Mouse (Mus musculus) heart, postnatal 36 days (tissue): ENCODE data around the gene Itgb5. TPM values are rescaled to one million over a fixed set of nuclear protein-coding genes. Genes with fewer than 3 reads are reported as not detected.

ENCODE experiments used
- DNase-seq, 2 experiments: peaks; one replicate each; pipeline ENCODE4 v3.0.0; 2021 to 2022
- intact Hi-C: fragments of 180-260 bp; cut with DNase I; formaldehyde crosslinking; loops from one replicate; pipeline ENCODE4 v1.15.1; 2025
- total RNA-seq, 2 experiments: library from RNA; stranded (reverse); gene quantifications; 2 replicates each; pipeline ENCODE4 v1.2.3; 2021

Gene Itgb5
- total RNA-seq, 2 experiments from 2014 or later: 87.2 to 94.3 TPM

- peak in 1 of 2 experiments; percentile 41 for DNase-seq
- intact Hi-C loops: no loop called here
Observed at GRCm38 (mm10) chr16:33934701-33935406, 105.4 kb downstream of the Itgb5 start.

GRCm38 (mm10) chr16:33935407-33935785 is 105.9 kb downstream of the Itgb5 start:
- no peak for DNase-seq
- intact Hi-C loops: no loop called here

- DNase-seq: no peak
- intact Hi-C loops: no loop called here
Observed at GRCm38 (mm10) chr16:33936885-33937284, 107.4 kb downstream of the Itgb5 start.

- DNase-seq: peak; percentile 81 to 85
- intact Hi-C loops: no loop called here
Observed at GRCm38 (mm10) chr16:33937567-33937966, 108.1 kb downstream of the Itgb5 start.

GRCm38 (mm10) chr16:33938311-33939132 is 109.1 kb downstream of the Itgb5 start:
- intact Hi-C loops: loop anchor here (2.0 kb wide), 1 partner anchor 48 kb away; no protein-coding TSS in a partner anchor
- DNase-seq: peak; percentile 31 to 44

- DNase-seq: no peak
- intact Hi-C loops: loop anchor here (2.0 kb wide), 1 partner anchor 48 kb away; no protein-coding TSS in a partner anchor
Observed at GRCm38 (mm10) chr16:33939133-33939531, 109.7 kb downstream of the Itgb5 start.

- DNase-seq: no peak
- intact Hi-C loops: loop anchor here (2.0 to 10.0 kb wide), 2 partner anchors 49 to 635 kb away; no protein-coding TSS in a partner anchor
Observed at GRCm38 (mm10) chr16:33939636-33940035, 110.2 kb downstream of the Itgb5 start.

GRCm38 (mm10) chr16:33940095-33940494 is 110.6 kb downstream of the Itgb5 start:
- intact Hi-C loops: loop anchor here (10.0 kb wide), 1 partner anchor 635 kb away; no protein-coding TSS in a partner anchor
- no peak for DNase-seq

GRCm38 (mm10) chr16:33941271-33941781 is 111.9 kb downstream of the Itgb5 start:
- peak; percentile 63 to 74 for DNase-seq

GRCm38 (mm10) chr16:33942341-33942740 is 112.9 kb downstream of the Itgb5 start:
- intact Hi-C loops: loop anchor here (2.0 to 10.0 kb wide), 3 partner anchors 26 to 638 kb away; no protein-coding TSS in a partner anchor
- DNase-seq: peak; percentile 65 to 67

More at GRCm38 (mm10) chr16:33941271-33941781, 111.9 kb downstream of the Itgb5 start:
- intact Hi-C loops: loop anchor here (10.0 kb wide), 1 partner anchor 637 kb away; no protein-coding TSS in a partner anchor

- no peak for DNase-seq
- intact Hi-C loops: loop anchor here (2.0 to 10.0 kb wide), 3 partner anchors 27 to 639 kb away; no protein-coding TSS in a partner anchor
Observed at GRCm38 (mm10) chr16:33943388-33943787, 113.9 kb downstream of the Itgb5 start.

- intact Hi-C loops: loop anchor here (10.0 kb wide), 1 partner anchor 639 kb away; no protein-coding TSS in a partner anchor
- no peak for DNase-seq
Observed at GRCm38 (mm10) chr16:33944126-33944525, 114.7 kb downstream of the Itgb5 start.

- intact Hi-C loops: loop anchor here (10.0 kb wide), 1 partner anchor 640 kb away; no protein-coding TSS in a partner anchor
Observed at GRCm38 (mm10) chr16:33944772-33945171, 115.3 kb downstream of the Itgb5 start.

GRCm38 (mm10) chr16:33946021-33946420 is 116.6 kb downstream of the Itgb5 start:
- no peak for DNase-seq
- intact Hi-C loops: loop anchor here (10.0 kb wide), 1 partner anchor 641 kb away; no protein-coding TSS in a partner anchor

More at GRCm38 (mm10) chr16:33944772-33945171, 115.3 kb downstream of the Itgb5 start:
- DNase-seq: no peak

- no peak for DNase-seq
- intact Hi-C loops: loop anchor here (10.0 kb wide), 1 partner anchor 643 kb away; no protein-coding TSS in a partner anchor
Observed at GRCm38 (mm10) chr16:33947664-33948571, 118.5 kb downstream of the Itgb5 start.

GRCm38 (mm10) chr16:33950386-33950785 is 120.9 kb downstream of the Itgb5 start:
- intact Hi-C loops: loop anchor here (2.0 kb wide), 1 partner anchor 58 kb away; no protein-coding TSS in a partner anchor
- DNase-seq: no peak

GRCm38 (mm10) chr16:33950830-33951229 is 121.4 kb downstream of the Itgb5 start:
- intact Hi-C loops: loop anchor here (1.0 to 2.0 kb wide), 3 partner anchors 37 to 131 kb away; no protein-coding TSS in a partner anchor
- peak; percentile 89 to 90 for DNase-seq

GRCm38 (mm10) chr16:33953008-33953407 is 123.5 kb downstream of the Itgb5 start:
- no peak for DNase-seq

GRCm38 (mm10) chr16:33954793-33955192 is 125.3 kb downstream of the Itgb5 start:
- intact Hi-C loops: no loop called here
- no peak for DNase-seq

More at GRCm38 (mm10) chr16:33953008-33953407, 123.5 kb downstream of the Itgb5 start:
- intact Hi-C loops: no loop called here
